Mouse (Mus musculus) G1E (cell line): ENCODE data around the gene Gm28051.

Experiments used
- CTCF ChIP-seq: IDR thresholded peaks from 2 replicates; pipeline ENCODE4 v1.5.1; 2012; ENCODE audit warnings: low read depth, low read length, inconsistent platforms, mixed read lengths
- GATA1 ChIP-seq: IDR thresholded peaks from 2 replicates; pipeline ENCODE4 v1.6.1; 2012; ENCODE audit warnings: borderline replicate concordance, low read length, inconsistent platforms, mixed read lengths

DNA sequence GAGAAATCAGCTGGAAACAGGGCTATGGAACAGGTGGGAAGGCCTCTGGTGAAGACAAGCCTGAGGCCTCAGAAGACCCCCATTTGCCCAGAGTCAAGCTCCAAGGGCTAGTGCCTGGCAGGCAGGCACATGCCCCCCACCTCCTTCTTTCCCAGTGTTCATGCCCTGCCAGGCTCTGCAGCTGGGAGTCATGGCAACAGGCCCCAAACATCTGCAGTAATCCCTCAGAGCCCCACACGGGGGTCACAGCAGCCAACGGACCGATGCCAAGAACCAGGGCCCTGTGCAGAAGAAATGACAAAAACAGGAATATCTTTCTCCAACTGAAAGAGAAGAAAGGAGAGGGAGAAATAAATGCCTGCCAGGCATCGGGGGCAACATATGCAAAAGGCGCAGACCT, 73.6 kb downstream of the Gm28051 start:
- no peak for TF ChIP-seq CTCF
- TF ChIP-seq GATA1 = no peak
